9 mouse cellular contexts compared by ENCODE assay signal in the genomic region with DNA sequence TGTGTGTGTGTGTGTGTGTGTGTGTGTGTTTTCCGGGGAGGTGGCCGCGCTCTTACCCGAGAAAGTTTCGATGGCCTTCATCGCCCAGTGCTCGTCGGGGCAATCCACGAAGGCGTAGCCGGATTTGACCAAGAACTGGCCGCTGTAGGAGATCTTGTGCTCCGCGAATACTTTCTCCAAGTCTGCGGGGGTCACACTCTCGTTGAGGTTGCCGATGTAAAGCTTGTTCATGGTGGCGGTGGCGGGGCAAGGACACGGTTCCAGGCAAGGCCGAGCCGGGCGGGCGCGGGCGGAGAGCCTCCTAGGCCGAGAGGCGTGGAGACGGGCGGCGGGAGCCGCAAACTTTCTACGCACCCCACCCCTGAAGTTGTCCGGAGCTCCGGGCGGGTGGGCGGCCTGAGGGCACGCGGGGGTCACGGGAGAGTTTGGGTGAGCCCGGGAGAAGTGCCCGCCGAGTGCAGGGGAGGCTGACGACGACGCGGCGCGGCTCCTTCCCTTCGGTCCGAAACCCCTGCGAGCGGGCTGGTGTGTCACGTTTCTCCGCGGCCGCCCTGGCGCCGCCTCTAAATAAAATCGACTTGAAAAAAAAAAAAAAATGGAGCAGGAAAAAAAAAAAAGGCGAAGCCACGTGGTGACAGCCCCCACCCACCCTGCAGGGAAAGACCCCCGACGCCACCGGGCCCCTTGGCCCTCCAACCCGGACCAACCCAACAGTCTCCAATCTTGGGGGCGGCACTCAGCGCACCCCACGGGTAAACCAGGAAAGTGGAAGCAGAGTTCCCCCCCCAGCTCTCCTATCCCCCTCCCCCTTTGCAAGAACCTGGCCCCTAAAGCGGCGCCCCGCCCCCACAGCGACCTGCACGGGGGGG. TPM values are rescaled to one million over a fixed set of nuclear protein-coding genes. Genes with fewer than 3 reads are reported as not detected.
A peak's percentile ranks its signal among the peaks of the same experiment; 100 is the strongest.
DNase-seq lines count a peak whose midpoint lies in the region; ATAC-seq and TF ChIP-seq lines count a peak whose summit lies in the region.
"Had no signal": no experiment of that assay in that cellular context is flagged by ENCODE, and none has a peak within 500 bp of the region (broad histone marks: within the 10 kb centered on the region; RNA-seq: fewer than 3 reads in every experiment).

A gene (minus strand): TSS at position 538 of the 869 bp plus-strand sequence.

- H3K36me3 ChIP-seq in thymus, adult 2 months (ENCODE audit: control insufficient read depth, insufficient read depth, low read length): no peaks in the 10 kb centered on the region
- 0 out of 2 replicates have a peak, but pooled peaks cover 2% of the 10 kb centered on the region for H3K36me3 ChIP-seq in liver, embryonic 11.5 days (ENCODE audit: control insufficient read depth, insufficient read depth, low read length)
- H3K36me3 ChIP-seq in splenic B cell, adult 2 months (ENCODE audit: control insufficient read depth, insufficient read depth, low read length, poor library complexity, severe bottlenecking): no peaks in the 10 kb centered on the region

- TF ChIP-seq CTCF in thymus, adult 2 months (IDR thresholded peaks at IDR 0.05; ENCODE audit: borderline replicate concordance, control insufficient read depth, extremely low read depth, insufficient read depth, low read length, poor library complexity): no peak

- intact Hi-C loops in heart, postnatal 14 days (cut with DNase I): loop anchor here (5.0 kb wide), 2 partner anchors 197 to 287 kb away; a partner anchor contains a TSS

- H3K4me3 ChIP-seq in thymus, adult 2 months (ENCODE audit: control insufficient read depth, insufficient read depth, low read length): 0 out of 2 replicates have a peak within 1 kb of the TSS, but pooled peaks have one; percentile 2
- peak within 1 kb of the TSS; percentile 96 for H3K4me3 ChIP-seq in liver, embryonic 11.5 days (ENCODE audit: low read depth, low read length)

- H3K27me3 ChIP-seq in thymus, adult 2 months (ENCODE audit: control insufficient read depth, insufficient read depth, low read length): peaks cover 26% of the 10 kb centered on the region
- H3K27me3 ChIP-seq in liver, embryonic 11.5 days (replicated peaks; ENCODE audit: control insufficient read depth, insufficient read depth, low read length): no peaks in the 10 kb centered on the region
- H3K27me3 ChIP-seq in splenic B cell, adult 2 months (ENCODE audit: control insufficient read depth, insufficient read depth, low read length, poor library complexity, severe bottlenecking): peaks cover 14% of the 10 kb centered on the region

- H3K4me2 ChIP-seq in liver, embryonic 11.5 days: peak within 1 kb of the TSS; percentile 96

- H3K27ac ChIP-seq in thymus, adult 2 months (ENCODE audit: control insufficient read depth, insufficient read depth, low read length): no peak within 1 kb of the TSS
- peak within 1 kb of the TSS; percentile 98 for H3K27ac ChIP-seq in liver, embryonic 11.5 days (ENCODE audit: low read depth, low read length)

- 4% methylated on average over 70 of the region's 74 CpGs for WGBS in thymus, adult 2 months
- WGBS in liver, embryonic 11.5 days: under 1% methylated on average over 73 of the region's 74 CpGs

- no peak for TF ChIP-seq POLR2A in thymus, adult 2 months (IDR thresholded peaks at IDR 0.05; ENCODE audit: control insufficient read depth, extremely low read depth, insufficient read depth, low read length, poor library complexity)

- ATAC-seq in liver, embryonic 11.5 days (replicated peaks; ENCODE audit: low FRiP score): peak; percentile 38

- peak within 1 kb of the TSS; percentile 95 for H3K9ac ChIP-seq in liver, embryonic 11.5 days (ENCODE audit: low read depth, low read length)

- DNase-seq in thymus, adult 2 months: peak; percentile 5
- no peak for DNase-seq in thymus, adult 18-20 months
- peak; percentile 69 for DNase-seq in embryo, embryonic 11.5 days (ENCODE audit: low read depth, low spot score)
- DNase-seq in heart, postnatal 14 days: peak; percentile 51 to 53
- DNase-seq in liver, embryonic 11.5 days (ENCODE audit: low spot score): peak; percentile 85
- peak; percentile 39 for DNase-seq in splenic B cell, adult 2 months (ENCODE audit: low read depth, low spot score)
- DNase-seq in left cerebral cortex, adult 8-10 months (ENCODE audit: low spot score in 2 of 2): no peak
- no peak for DNase-seq in cerebellum, adult 11 months

- peaks cover 16% of the 10 kb centered on the region; the same call in 1 of the 2 replicates for H3K4me1 ChIP-seq in thymus, adult 2 months (replicated peaks; ENCODE audit: control insufficient read depth, insufficient read depth, low read length)
- H3K4me1 ChIP-seq in liver, embryonic 11.5 days (replicated peaks; ENCODE audit: control insufficient read depth, insufficient read depth, low read length): peaks cover 29% of the 10 kb centered on the region

- H3K9me3 ChIP-seq in liver, embryonic 11.5 days (ENCODE audit: control insufficient read depth, low read length): no peaks in the 10 kb centered on the region

RNA-seq across cellular contexts. Expression of the gene that starts here (rescaled TPM):
- 0.01 and 0.13 TPM in 2 replicates for polyA plus RNA-seq in thymus, adult 2 months (2012; rRNA removed)
- under 1 TPM; 0.46 to 0.76 TPM for total RNA-seq in heart, postnatal 14 days (2021)
- polyA plus RNA-seq in liver, embryonic 11.5 days (2014; fragmentation: Nextera tagmentation; extraction: Ambion mirVana): 54.1 and 56.0 TPM in 2 replicates
- total RNA-seq in left cerebral cortex, adult 8-10 months (2022): under 1 TPM in 1 of 4 experiments, not detected in 3; 0.20 TPM
- total RNA-seq: gastrocnemius, postnatal 36 days had no signal

Comparison
In these comparisons a context has a peak if more than half of its experiments do, and no peak if none do; other contexts are left out.
1. RNA of the gene that starts here (polyA plus RNA-seq): 54.1 to 56.0 TPM in liver, embryonic 11.5 days; 0.01 to 0.13 TPM in thymus, adult 2 months; every median in the first group is over 10 times any median in the second.
2. Peak in DNase-seq and H3K4me3 ChIP-seq in thymus, adult 2 months; RNA of the gene not detected or under 1 TPM.
3. Peak in DNase-seq in heart, postnatal 14 days; RNA of the gene not detected or under 1 TPM.
4. DNase-seq: peak in embryo, embryonic 11.5 days (single experiment), liver, embryonic 11.5 days (single experiment) and splenic B cell, adult 2 months (single experiment); none in thymus, adult 18-20 months (0 of 2), left cerebral cortex, adult 8-10 months (0 of 2) and cerebellum, adult 11 months (single experiment).